Mouse (Mus musculus) megakaryocyte, embryonic 14.5 days (primary cell): ENCODE measurements around the gene Apoa2.

Experiments used
- FLI1 ChIP-seq: IDR thresholded peaks from 2 replicates; pipeline ENCODE4 v1.6.1; 2012; ENCODE audit warnings: low read length, inconsistent platforms, mixed read lengths
- GATA1 ChIP-seq: IDR thresholded peaks from 3 replicates; pipeline ENCODE4 v1.6.1; 2012; ENCODE audit warnings: mixed read lengths, low read length, inconsistent platforms, borderline replicate concordance

- no peak for TF ChIP-seq GATA1
- no peak for TF ChIP-seq FLI1
Observed at GRCm38 (mm10) chr1:171239992-171240744, 15.3 kb downstream of the Apoa2 start.
